ENCODE assay signal across 1 mouse cellular context in genomic region chr10:80824827-80825226, GRCm38 (mm10).
TF ChIP-seq lines count a peak whose summit lies in the region.

No protein-coding gene starts in this region.

TF ChIP-seq in myocyte, 11 proteins besides CTCF, POLR2A, EP300 and RAD21 (continued from another document):
- no peak for TF ChIP-seq TCF3 (IDR thresholded peaks at IDR 0.05; ENCODE audit: insufficient read length, low read depth)
- TF ChIP-seq CEBPB (IDR thresholded peaks at IDR 0.05; ENCODE audit: insufficient read depth, poor library complexity, severe bottlenecking): no peak
- TF ChIP-seq MYOD1 (IDR thresholded peaks at IDR 0.05; ENCODE audit: control insufficient read depth in 1 of 3, insufficient read length in 2 of 3, low read depth in 2 of 3): no peak
- no peak for TF ChIP-seq SRF (IDR thresholded peaks at IDR 0.05; ENCODE audit: control insufficient read depth, insufficient read length, low read depth)
- TF ChIP-seq TCF12 (IDR thresholded peaks at IDR 0.05; ENCODE audit: insufficient read depth, poor library complexity, severe bottlenecking): no peak
